Mouse (Mus musculus): ENCODE measurements around the gene Ier5.

Ier5 gene

DNA sequence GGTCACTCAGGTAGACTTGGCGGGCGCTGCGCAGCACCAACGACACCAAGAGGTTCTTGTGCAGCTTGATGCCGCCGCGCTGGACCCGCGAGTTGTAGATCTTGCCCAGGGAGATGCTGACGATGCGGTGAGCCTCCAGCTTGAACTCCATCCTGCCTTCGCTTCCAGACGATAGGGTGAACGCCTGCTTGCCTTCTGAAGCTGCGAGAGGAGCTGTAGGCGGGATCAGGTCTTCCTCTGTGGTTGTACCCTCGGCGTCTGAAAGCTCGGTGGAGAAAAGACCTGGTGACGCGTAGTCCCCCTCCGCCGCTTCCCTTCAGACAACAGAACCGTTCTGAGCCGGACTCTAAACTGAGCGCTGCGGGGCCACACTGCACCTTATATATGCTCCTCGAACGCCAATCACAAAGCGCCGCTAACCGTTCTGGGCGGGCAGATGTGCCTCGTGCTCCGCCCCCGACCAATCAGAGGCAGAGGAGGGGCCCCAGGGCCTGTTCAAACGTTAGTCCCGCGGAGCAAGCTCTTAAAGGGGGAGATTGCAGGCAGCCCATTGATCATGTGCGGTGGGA is at the start of gene Ier5:
TSS of gene Ier5 (minus strand) at position 357 of the 569 bp plus-strand sequence.
- DNase-seq (ENCODE audit: low spot score in 2 of 2): peak; percentile 93 to 95

DNA sequence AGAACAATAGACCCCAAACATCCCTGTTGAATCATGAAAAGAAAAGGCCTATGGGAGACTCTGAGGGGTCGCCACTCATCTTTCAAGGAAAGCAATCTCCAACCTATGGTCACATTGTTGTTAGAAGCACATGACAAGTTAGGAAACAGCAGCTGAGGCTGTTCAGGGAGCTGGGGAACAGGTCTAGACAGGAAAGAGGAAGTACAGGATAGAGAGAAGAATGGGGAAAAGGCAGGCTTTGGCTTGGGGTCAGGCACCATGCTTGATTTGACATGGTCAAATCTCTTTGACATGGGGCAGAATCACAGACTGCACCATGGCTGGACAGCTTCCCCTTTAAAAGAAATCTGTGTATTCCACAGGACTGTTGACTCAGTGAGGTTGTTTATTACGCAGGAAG is 47.8 kb upstream of the Ier5 start:
- no peak for DNase-seq (ENCODE audit: low spot score in 2 of 2)

GRCm38 (mm10) chr1:155146572-155146980 is 47.1 kb upstream of the Ier5 start, which contains the start of gene Mr1:
TSS of gene Mr1 (minus strand) at chr1:155146814.
- DNase-seq (ENCODE audit: low spot score in 2 of 2): no peak

GRCm38 (mm10) chr1:155145620-155146019 is 46.2 kb upstream of the Ier5 start:
- no peak for DNase-seq (ENCODE audit: low spot score in 2 of 2)

DNA sequence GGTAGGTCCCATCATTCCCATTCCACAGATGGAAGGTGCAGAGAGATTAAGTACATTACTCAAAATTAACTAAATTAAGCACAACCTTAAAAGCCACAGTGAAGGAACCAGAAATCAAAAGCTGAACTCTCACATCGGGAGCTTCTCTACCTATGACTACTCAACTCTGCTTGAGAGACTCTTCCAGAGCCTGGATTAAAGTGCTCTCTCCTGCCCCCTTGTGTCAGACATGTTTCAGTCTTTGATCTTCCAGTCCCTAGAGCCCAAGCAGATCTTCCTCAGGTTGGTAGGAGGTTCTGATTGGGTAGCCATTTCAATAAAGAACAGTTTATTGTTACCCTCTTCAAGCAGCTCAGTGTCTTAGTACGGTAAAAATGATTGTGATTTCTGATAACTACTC is 40.6 kb upstream of the Ier5 start:
- DNase-seq (ENCODE audit: low spot score in 2 of 2): peak in 1 of 2 experiments; percentile 28

GRCm38 (mm10) chr1:155138795-155139194 is 39.4 kb upstream of the Ier5 start:
- no peak for DNase-seq (ENCODE audit: low spot score in 2 of 2)

GRCm38 (mm10) chr1:155134866-155135265 is 35.4 kb upstream of the Ier5 start:
- no peak for DNase-seq (ENCODE audit: low spot score in 2 of 2)

- DNase-seq (ENCODE audit: low spot score in 2 of 2): no peak
Measured at GRCm38 (mm10) chr1:155127429-155127934, 28.0 kb upstream of the Ier5 start.

GRCm38 (mm10) chr1:155126716-155127115 is 27.3 kb upstream of the Ier5 start:
- no peak for DNase-seq (ENCODE audit: low spot score in 2 of 2)

GRCm38 (mm10) chr1:155124397-155124796 is 25.0 kb upstream of the Ier5 start:
- no peak for DNase-seq (ENCODE audit: low spot score in 2 of 2)

- peak; percentile 14 to 26 for DNase-seq (ENCODE audit: low spot score in 2 of 2)
Measured at GRCm38 (mm10) chr1:155121977-155122939, 22.8 kb upstream of the Ier5 start.

DNA sequence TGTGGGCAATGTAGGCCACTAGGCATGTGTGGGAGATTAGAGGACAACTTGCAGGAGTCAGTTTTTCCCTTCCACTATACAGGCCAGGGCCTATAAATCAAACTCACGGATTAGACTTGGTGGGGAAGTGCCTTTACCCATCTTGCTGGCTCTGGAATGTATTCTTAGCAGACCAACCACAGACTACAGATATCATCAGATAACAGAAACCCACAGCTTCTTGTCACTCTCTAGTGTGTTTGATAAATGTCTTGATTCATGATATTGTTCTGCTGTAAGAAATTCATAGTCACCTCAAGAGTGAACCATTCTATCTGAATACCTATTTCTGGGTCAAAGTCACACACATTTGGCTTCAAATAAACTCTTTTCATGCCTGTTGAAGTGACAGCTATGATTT is 20.3 kb upstream of the Ier5 start:
- no peak for DNase-seq (ENCODE audit: low spot score in 2 of 2)

- DNase-seq (ENCODE audit: low spot score in 2 of 2): no peak
Measured at GRCm38 (mm10) chr1:155113946-155114345, 14.5 kb upstream of the Ier5 start.

DNA sequence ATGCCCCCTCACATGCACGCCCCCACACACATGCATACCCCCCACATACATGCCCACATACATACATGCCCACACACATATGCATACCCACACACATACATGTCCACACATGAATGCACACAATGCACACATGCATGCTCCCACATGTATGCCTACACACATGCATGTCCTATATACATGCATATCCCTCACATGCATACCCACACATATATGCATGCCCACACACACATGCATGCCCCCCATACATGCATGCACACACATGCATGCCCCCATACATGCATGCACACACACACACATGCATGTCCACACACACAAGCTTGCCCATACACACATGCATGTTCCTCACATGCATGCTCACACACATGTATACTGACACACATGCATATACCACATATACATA is 13.4 kb upstream of the Ier5 start:
- DNase-seq (ENCODE audit: low spot score in 2 of 2): no peak

GRCm38 (mm10) chr1:155112118-155112517 is 12.7 kb upstream of the Ier5 start:
- DNase-seq (ENCODE audit: low spot score in 2 of 2): no peak

GRCm38 (mm10) chr1:155111491-155111890 is 12.1 kb upstream of the Ier5 start:
- no peak for DNase-seq (ENCODE audit: low spot score in 2 of 2)

DNA sequence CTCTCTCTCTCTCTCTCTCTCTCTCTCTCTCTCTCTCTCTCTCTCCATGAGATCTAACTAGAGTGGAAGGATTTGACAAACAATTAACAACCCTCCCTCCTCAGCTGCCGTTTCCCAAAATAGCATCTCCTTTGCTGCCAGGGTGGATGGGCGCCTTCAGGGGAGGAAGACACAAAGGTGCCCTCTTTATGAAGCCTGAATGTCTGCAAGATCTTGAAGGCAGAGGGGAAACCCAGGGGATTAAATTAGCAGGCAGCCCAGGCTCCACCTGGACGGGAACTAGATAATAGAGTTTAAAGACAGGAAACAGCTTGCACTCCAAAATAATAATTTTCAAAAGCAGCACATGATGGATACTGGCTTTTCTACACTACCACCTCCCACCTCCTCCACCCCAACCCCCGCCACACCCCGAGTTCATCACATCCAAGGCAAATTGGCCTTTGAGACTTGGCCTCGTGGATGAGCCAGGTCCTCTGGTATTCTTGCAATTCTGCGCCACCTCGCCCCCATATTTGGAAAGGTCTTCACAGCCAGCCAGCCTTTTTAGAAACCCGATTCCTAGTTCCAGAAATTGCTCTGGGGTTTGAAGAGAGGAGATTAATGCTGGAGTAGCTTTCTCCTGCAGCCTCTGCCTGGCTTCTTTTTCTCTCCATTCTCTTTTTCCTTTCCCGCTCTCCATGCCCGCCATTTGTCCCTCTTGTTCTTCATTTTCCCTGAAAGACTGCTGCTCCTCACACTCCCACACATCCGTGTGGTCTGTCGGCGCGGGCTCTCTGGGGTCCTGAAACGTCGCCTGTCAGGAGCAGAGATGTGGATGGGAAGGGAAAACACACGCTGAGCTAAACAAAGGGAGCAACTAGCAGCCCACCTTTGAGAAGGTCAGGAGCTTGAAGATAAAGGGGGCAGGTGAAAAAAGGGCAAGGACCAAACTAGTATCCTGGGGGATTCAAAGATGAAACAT is 10.2 kb upstream of the Ier5 start:
- DNase-seq (ENCODE audit: low spot score in 2 of 2): no peak

GRCm38 (mm10) chr1:155108412-155108811 is 9.0 kb upstream of the Ier5 start:
- no peak for DNase-seq (ENCODE audit: low spot score in 2 of 2)

GRCm38 (mm10) chr1:155107843-155108242 is 8.4 kb upstream of the Ier5 start:
- no peak for DNase-seq (ENCODE audit: low spot score in 2 of 2)

- no peak for DNase-seq (ENCODE audit: low spot score in 2 of 2)
Measured at GRCm38 (mm10) chr1:155106310-155106709, 6.9 kb upstream of the Ier5 start.

DNA sequence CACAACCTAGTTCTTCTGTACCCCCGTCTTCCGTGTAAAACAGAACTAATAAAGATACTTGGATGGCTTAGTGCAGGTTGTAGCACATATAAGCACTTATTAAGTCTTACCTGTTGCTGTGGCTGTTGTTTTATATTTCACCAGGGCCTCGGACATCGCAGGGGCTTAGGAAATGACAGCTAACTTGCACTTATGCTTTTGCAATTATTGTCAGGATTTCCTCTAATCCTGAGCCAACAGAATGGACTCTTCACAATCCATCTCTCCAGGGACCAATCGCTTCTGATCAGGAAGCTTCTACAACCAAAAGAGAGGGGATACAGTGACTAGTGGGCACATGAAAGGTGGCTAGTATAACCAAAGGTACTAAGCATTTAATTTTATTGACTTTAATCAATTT is 4.6 kb upstream of the Ier5 start:
- DNase-seq (ENCODE audit: low spot score in 2 of 2): no peak

DNA sequence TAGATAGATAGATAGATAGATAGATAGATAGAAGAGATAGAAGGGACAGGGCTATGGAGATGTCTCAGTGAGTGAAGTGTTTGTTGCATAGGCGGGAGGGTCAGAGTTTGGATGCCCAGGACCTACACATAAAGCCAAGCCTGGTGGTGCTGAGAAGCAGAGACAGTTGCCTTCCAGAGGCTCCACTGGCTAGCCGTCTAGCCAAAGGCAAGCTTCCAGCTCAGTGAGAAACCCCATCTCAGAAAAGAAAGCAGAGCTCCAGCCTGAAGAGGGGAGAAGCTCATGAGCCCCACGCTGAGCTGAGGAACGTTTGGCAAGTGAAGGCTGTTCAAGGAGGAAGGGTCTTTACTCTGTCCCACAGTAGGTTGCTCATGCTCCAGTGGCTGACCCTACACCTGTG is 3.2 kb upstream of the Ier5 start:
- no peak for DNase-seq (ENCODE audit: low spot score in 2 of 2)

All from right cerebral cortex, postnatal 36 days (tissue).